Mouse (Mus musculus): ENCODE results near the gene Pcgf2.

- TF ChIP-seq CTCF (conservative IDR thresholded peaks at IDR 0.05; ENCODE audit: low read length) (no peak), NANOG (IDR thresholded peaks at IDR 0.05; ENCODE audit: borderline replicate concordance, low read length) (no peak)
Observed at GRCm38 (mm10) chr11:97745331-97745721, 45.0 kb upstream of the Pcgf2 start.
